9 mouse cellular contexts compared by ENCODE assay signal in genomic region chr14:26376652-26377051, GRCm38 (mm10).
DNase-seq lines count a peak whose midpoint lies in the region; ATAC-seq and TF ChIP-seq lines count a peak whose summit lies in the region.
"Had no signal": no experiment of that assay in that cellular context is flagged by ENCODE, and none has a peak within 500 bp of the region (broad histone marks: within the 10 kb centered on the region; RNA-seq: fewer than 3 reads in every experiment).

No protein-coding gene starts in this region.

- H3K4me2 ChIP-seq in forebrain, embryonic 14.5 days (ENCODE audit: low read length), result no peak overlapping the region
- no peak overlapping the region for H3K4me2 ChIP-seq in forebrain, embryonic 13.5 days
- no peak overlapping the region for H3K4me2 ChIP-seq in midbrain, postnatal 0 days (ENCODE audit: low read depth, low read length, poor library complexity, severe bottlenecking)

- H3K36me3 ChIP-seq in forebrain, embryonic 14.5 days (ENCODE audit: control insufficient read depth, insufficient read depth, low read length), result no peaks in the 10 kb centered on the region
- H3K36me3 ChIP-seq in forebrain, embryonic 13.5 days (ENCODE audit: poor library complexity, severe bottlenecking), result no peaks in the 10 kb centered on the region
- H3K36me3 ChIP-seq in G1E (replicated peaks), result no peaks in the 10 kb centered on the region
- no peaks in the 10 kb centered on the region for H3K36me3 ChIP-seq in midbrain, postnatal 0 days (ENCODE audit: insufficient read depth, low read length)
- H3K36me3 ChIP-seq in testis, adult 2 months (ENCODE audit: control insufficient read depth, insufficient read depth, low read length), result no peaks in the 10 kb centered on the region

- no peaks in the 10 kb centered on the region for H3K27me3 ChIP-seq in forebrain, embryonic 14.5 days (replicated peaks; ENCODE audit: control insufficient read depth, insufficient read depth, low read length)
- no peaks in the 10 kb centered on the region for H3K27me3 ChIP-seq in forebrain, embryonic 13.5 days
- peaks cover 9% of the 10 kb centered on the region; the same call in 1 of the 2 replicates for H3K27me3 ChIP-seq in G1E (ENCODE audit: insufficient read depth, low read length)
- no peaks in the 10 kb centered on the region for H3K27me3 ChIP-seq in midbrain, postnatal 0 days (ENCODE audit: insufficient read depth, low read length)
- no peaks in the 10 kb centered on the region for H3K27me3 ChIP-seq in testis, adult 2 months (ENCODE audit: control insufficient read depth, insufficient read depth, low read length)

- no peak for TF ChIP-seq POLR2A in testis, adult 2 months (IDR thresholded peaks at IDR 0.05; ENCODE audit: control insufficient read depth, low read depth, low read length)

- H3K9ac ChIP-seq in forebrain, embryonic 14.5 days (ENCODE audit: low read length), result no peak overlapping the region
- no peak overlapping the region for H3K9ac ChIP-seq in forebrain, embryonic 13.5 days
- no peak overlapping the region for H3K9ac ChIP-seq in midbrain, postnatal 0 days (replicated peaks; ENCODE audit: low read length, poor library complexity, severe bottlenecking)

- WGBS in forebrain, embryonic 14.5 days, result 2% methylated on average over 2 of the region's 2 CpGs
- 2% methylated on average over 2 of the region's 2 CpGs for WGBS in forebrain, embryonic 13.5 days
- 5% methylated on average over 2 of the region's 2 CpGs for WGBS in midbrain, postnatal 0 days

- ATAC-seq in forebrain, embryonic 14.5 days, result no peak
- no peak for ATAC-seq in forebrain, embryonic 13.5 days
- no peak; the same call in 1 of the 2 replicates for ATAC-seq in G1E (ENCODE audit: extremely low read depth, insufficient number of reproducible peaks, low FRiP score, poor library complexity, severe bottlenecking)
- ATAC-seq in granulocyte monocyte progenitor cell, adult 5-6 weeks (replicated peaks; ENCODE audit: poor library complexity, severe bottlenecking), result peak; percentile 56; the same call in 1 of the 2 replicates
- ATAC-seq in midbrain, postnatal 0 days (ENCODE audit: low FRiP score), result no peak

- DNase-seq in forebrain, embryonic 14.5 days (ENCODE audit: low spot score), result peak; percentile 82
- DNase-seq in G1E (ENCODE audit: low spot score), result no peak
- DNase-seq in cerebellum, adult 9-10 months, result peak; percentile 4
- peak; percentile 29 to 82 for DNase-seq in layer of hippocampus, postnatal 25 days (ENCODE audit: extremely low spot score in 1 of 2, low spot score in 1 of 2)
- peak; percentile 64 for DNase-seq in midbrain, postnatal 0 days (ENCODE audit: low spot score)

- TF ChIP-seq CTCF in G1E (IDR thresholded peaks at IDR 0.05; ENCODE audit: low read depth, low read length), result peak; percentile 87
- TF ChIP-seq CTCF in midbrain, postnatal 0 days (IDR thresholded peaks at IDR 0.05), result peak; percentile 84
- TF ChIP-seq CTCF in testis, adult 2 months (IDR thresholded peaks at IDR 0.05; ENCODE audit: control insufficient read depth, insufficient read depth, insufficient replicate concordance, low read depth, low read length), result peak; percentile 48; the same call in 1 of the 2 replicates

- H3K4me1 ChIP-seq in forebrain, embryonic 14.5 days (ENCODE audit: control insufficient read depth, insufficient read depth, low read length), result no peaks in the 10 kb centered on the region
- no peaks in the 10 kb centered on the region for H3K4me1 ChIP-seq in forebrain, embryonic 13.5 days
- H3K4me1 ChIP-seq in G1E (ENCODE audit: insufficient read depth, low read depth, low read length), result no peaks in the 10 kb centered on the region
- no peaks in the 10 kb centered on the region for H3K4me1 ChIP-seq in midbrain, postnatal 0 days (ENCODE audit: insufficient read depth, low read length)
- H3K4me1 ChIP-seq in testis, adult 2 months (ENCODE audit: control insufficient read depth, insufficient read depth, low read length), result no peaks in the 10 kb centered on the region; the same call in 1 of the 2 replicates

- no peaks in the 10 kb centered on the region for H3K9me3 ChIP-seq in forebrain, embryonic 14.5 days (replicated peaks; ENCODE audit: control insufficient read depth, low read length)
- no peaks in the 10 kb centered on the region for H3K9me3 ChIP-seq in forebrain, embryonic 13.5 days (replicated peaks)
- no peaks in the 10 kb centered on the region for H3K9me3 ChIP-seq in G1E (replicated peaks)
- no peaks in the 10 kb centered on the region for H3K9me3 ChIP-seq in midbrain, postnatal 0 days (ENCODE audit: low read length)

- no peak overlapping the region for H3K4me3 ChIP-seq in forebrain, embryonic 14.5 days (ENCODE audit: low read depth, low read length)
- H3K4me3 ChIP-seq in forebrain, embryonic 13.5 days, result no peak overlapping the region
- no peak overlapping the region for H3K4me3 ChIP-seq in G1E (ENCODE audit: low read depth, low read length)
- no peak overlapping the region for H3K4me3 ChIP-seq in midbrain, postnatal 0 days (ENCODE audit: low read depth, low read length)
- no peak overlapping the region for H3K4me3 ChIP-seq in testis, adult 2 months (ENCODE audit: control insufficient read depth, low read depth, low read length)

- no peak overlapping the region for H3K27ac ChIP-seq in forebrain, embryonic 14.5 days (ENCODE audit: low read depth, low read length)
- no peak overlapping the region for H3K27ac ChIP-seq in forebrain, embryonic 13.5 days
- no peak overlapping the region for H3K27ac ChIP-seq in midbrain, postnatal 0 days (ENCODE audit: low read depth, low read length)
- no peak overlapping the region for H3K27ac ChIP-seq in testis, adult 2 months (ENCODE audit: control insufficient read depth, insufficient read depth, low read depth, low read length)
- H3K27ac ChIP-seq: macrophage had no signal
